Mouse (Mus musculus): Measurements from ENCODE around the gene Slc1a5.
A peak's percentile ranks its signal among the peaks of the same experiment; 100 is the strongest.

The Slc1a5 gene

GRCm38 (mm10) chr7:16817693-16818092 lies 36.6 kb downstream of the Slc1a5 start:
- DNase-seq (ENCODE audit: low read depth in 2 of 2, low spot score in 2 of 2), result no peak

GRCm38 (mm10) chr7:16819794-16820193 lies 38.7 kb downstream of the Slc1a5 start:
- no peak for DNase-seq (ENCODE audit: low read depth in 2 of 2, low spot score in 2 of 2)

GRCm38 (mm10) chr7:16820271-16820763 lies 39.2 kb downstream of the Slc1a5 start:
- DNase-seq (ENCODE audit: low read depth in 2 of 2, low spot score in 2 of 2), result no peak

GRCm38 (mm10) chr7:16821091-16821490 lies 40.0 kb downstream of the Slc1a5 start:
- DNase-seq (ENCODE audit: low read depth in 2 of 2, low spot score in 2 of 2), result no peak

GRCm38 (mm10) chr7:16821669-16822101 lies 40.5 kb downstream of the Slc1a5 start:
- DNase-seq (ENCODE audit: low read depth in 2 of 2, low spot score in 2 of 2), result no peak

- no peak for DNase-seq (ENCODE audit: low read depth in 2 of 2, low spot score in 2 of 2)
Measured at GRCm38 (mm10) chr7:16823734-16824133, 42.6 kb downstream of the Slc1a5 start.

- peak; percentile 62 to 78 for DNase-seq (ENCODE audit: low read depth in 2 of 2, low spot score in 2 of 2)
Measured at GRCm38 (mm10) chr7:16825785-16826184, 44.6 kb downstream of the Slc1a5 start.

- DNase-seq (ENCODE audit: low read depth in 2 of 2, low spot score in 2 of 2), result no peak
Measured at GRCm38 (mm10) chr7:16826571-16826970, 45.4 kb downstream of the Slc1a5 start.

GRCm38 (mm10) chr7:16827274-16827673 lies 46.1 kb downstream of the Slc1a5 start:
- peak; percentile 59 to 74 for DNase-seq (ENCODE audit: low read depth in 2 of 2, low spot score in 2 of 2)

GRCm38 (mm10) chr7:16830449-16830848 lies 49.3 kb downstream of the Slc1a5 start:
- no peak for DNase-seq (ENCODE audit: low read depth in 2 of 2, low spot score in 2 of 2)

GRCm38 (mm10) chr7:16837916-16838803 lies 57.0 kb downstream of the Slc1a5 start:
- DNase-seq (ENCODE audit: low read depth in 2 of 2, low spot score in 2 of 2), result no peak

- DNase-seq (ENCODE audit: low read depth in 2 of 2, low spot score in 2 of 2), result no peak
Measured at GRCm38 (mm10) chr7:16838804-16839426, 57.8 kb downstream of the Slc1a5 start.

GRCm38 (mm10) chr7:16839427-16840108 lies 58.4 kb downstream of the Slc1a5 start:
- DNase-seq (ENCODE audit: low read depth in 2 of 2, low spot score in 2 of 2), result no peak

GRCm38 (mm10) chr7:16840109-16840491 lies 59.0 kb downstream of the Slc1a5 start:
- DNase-seq (ENCODE audit: low read depth in 2 of 2, low spot score in 2 of 2), result no peak

GRCm38 (mm10) chr7:16841078-16841477 lies 59.9 kb downstream of the Slc1a5 start:
- no peak for DNase-seq (ENCODE audit: low read depth in 2 of 2, low spot score in 2 of 2)

- DNase-seq (ENCODE audit: low read depth in 2 of 2, low spot score in 2 of 2), result peak; percentile 73 to 77
Measured at GRCm38 (mm10) chr7:16841561-16842560, 60.7 kb downstream of the Slc1a5 start.

- peak; percentile 68 to 78 for DNase-seq (ENCODE audit: low read depth in 2 of 2, low spot score in 2 of 2)
Measured at GRCm38 (mm10) chr7:16842645-16843063, 61.5 kb downstream of the Slc1a5 start, which contains the start of gene Prkd2. Gene Prkd2, plus strand, starts transcription at chr7:16842902.

- no peak for DNase-seq (ENCODE audit: low read depth in 2 of 2, low spot score in 2 of 2)
Measured at GRCm38 (mm10) chr7:16843441-16844171, 62.5 kb downstream of the Slc1a5 start.

- DNase-seq (ENCODE audit: low read depth in 2 of 2, low spot score in 2 of 2), result no peak
Measured at GRCm38 (mm10) chr7:16844696-16845071, 63.5 kb downstream of the Slc1a5 start.
